Mouse (Mus musculus) C2C12 (cell line): ENCODE data around the gene Gm6482.
"Not testable (repeated sequence)": the region's sequence is repeated elsewhere in the genome, so short reads cannot be mapped to it uniquely, and the experiment has no call there.

ENCODE experiments used
- CTCF ChIP-seq: IDR thresholded peaks from one replicate; pipeline ENCODE4 v1.5.1; 2011; ENCODE audit not compliant: control insufficient read depth, insufficient read depth, insufficient read length
- FOSL1 ChIP-seq: IDR thresholded peaks from one replicate; pipeline ENCODE4 v1.8.0; 2011; ENCODE audit warnings: mild to moderate bottlenecking, low read length; ENCODE audit not compliant: poor library complexity, insufficient read depth, severe bottlenecking
- MAX ChIP-seq: IDR thresholded peaks from one replicate; pipeline ENCODE4 v1.6.1; 2011; ENCODE audit warnings: mild to moderate bottlenecking, control low read depth
- MYOD1 ChIP-seq: IDR thresholded peaks from one replicate; pipeline ENCODE4 v1.6.1; 2011; ENCODE audit warnings: low read depth; ENCODE audit not compliant: control insufficient read depth, insufficient read length
- MYOG ChIP-seq: IDR thresholded peaks from one replicate; pipeline ENCODE4 v1.6.1; 2011; ENCODE audit not compliant: control insufficient read depth, insufficient read length; ENCODE audit errors: extremely low read depth
- USF1 ChIP-seq: IDR thresholded peaks from one replicate; pipeline ENCODE4 v1.6.1; 2011; ENCODE audit warnings: low read depth, mild to moderate bottlenecking, control low read depth, moderate library complexity

GRCm38 (mm10) chr14:41424694-41425093, 16.6 kb upstream of the Gm6482 start:
- TF ChIP-seq CTCF, MYOG, MAX, FOSL1, USF1, MYOD1: not testable (repeated sequence)
